Comparison of ENCODE assay signal across 8 mouse cellular contexts in genomic region chr7:100492391-100493116, GRCm38 (mm10). TPM values are rescaled to one million over a fixed set of nuclear protein-coding genes. Genes with fewer than 3 reads are reported as not detected.
DNase-seq lines count a peak whose midpoint lies in the region; ATAC-seq and TF ChIP-seq lines count a peak whose summit lies in the region.
"Had no signal": no experiment of that assay in that cellular context is flagged by ENCODE, and none has a peak within 500 bp of the region (broad histone marks: within the 10 kb centered on the region; RNA-seq: fewer than 3 reads in every experiment).

No protein-coding gene starts in this region.

- TF ChIP-seq CTCF in thymus, adult 2 months (IDR thresholded peaks at IDR 0.05; ENCODE audit: borderline replicate concordance, control insufficient read depth, extremely low read depth, insufficient read depth, low read length, poor library complexity), result no peak

- peak overlapping the region; percentile 42 for H3K27ac ChIP-seq in thymus, adult 2 months (ENCODE audit: control insufficient read depth, insufficient read depth, low read length)
- peak overlapping the region; percentile 46; the same call in 1 of the 2 replicates for H3K27ac ChIP-seq in embryonic facial prominence, embryonic 12.5 days

- no peaks in the 10 kb centered on the region for H3K9me3 ChIP-seq in embryonic facial prominence, embryonic 12.5 days

- H3K4me3 ChIP-seq in thymus, adult 2 months (ENCODE audit: control insufficient read depth, insufficient read depth, low read length), result peak overlapping the region; percentile 70
- peak overlapping the region; percentile 47 for H3K4me3 ChIP-seq in embryonic facial prominence, embryonic 12.5 days

- TF ChIP-seq POLR2A in thymus, adult 2 months (IDR thresholded peaks at IDR 0.05; ENCODE audit: control insufficient read depth, extremely low read depth, insufficient read depth, low read length, poor library complexity), result no peak

- peaks cover 16% of the 10 kb centered on the region for H3K36me3 ChIP-seq in thymus, adult 2 months (ENCODE audit: control insufficient read depth, insufficient read depth, low read length)
- H3K36me3 ChIP-seq in embryonic facial prominence, embryonic 12.5 days, result peaks cover 8% of the 10 kb centered on the region

- intact Hi-C loops in left cerebral cortex, postnatal 25 days (cut with DNase I), result no loop called here

- H3K4me2 ChIP-seq in embryonic facial prominence, embryonic 12.5 days (replicated peaks), result peak overlapping the region; percentile 95

- no peaks in the 10 kb centered on the region for H3K27me3 ChIP-seq in thymus, adult 2 months (ENCODE audit: control insufficient read depth, insufficient read depth, low read length)
- 0 out of 2 replicates have a peak, but pooled peaks cover 9% of the 10 kb centered on the region for H3K27me3 ChIP-seq in embryonic facial prominence, embryonic 12.5 days

- 0 out of 2 replicates have a peak, but pooled peaks have one; percentile 17 for ATAC-seq in embryonic facial prominence, embryonic 12.5 days (ENCODE audit: insufficient number of reproducible peaks, insufficient read depth, low FRiP score, low TSS enrichment)

- H3K9ac ChIP-seq in embryonic facial prominence, embryonic 12.5 days, result peak overlapping the region; percentile 60

- DNase-seq in thymus, adult 2 months, result peak; percentile 52
- no peak for DNase-seq in thymus, postnatal 0 days (ENCODE audit: low spot score)
- peak; percentile 67 for DNase-seq in induced T-regulatory cell, adult 2 months (ENCODE audit: low read depth)
- peak; percentile 47 to 86 for DNase-seq in lung, postnatal 4 days
- DNase-seq in thymus, postnatal 4 days, result peak; percentile 62
- DNase-seq in left cerebral cortex, postnatal 25 days (ENCODE audit: low spot score in 2 of 2), result no peak

- WGBS in thymus, adult 2 months, result 1% methylated on average over 36 of the region's 36 CpGs
- under 1% methylated on average over 35 of the region's 36 CpGs for WGBS in embryonic facial prominence, embryonic 12.5 days

- H3K4me1 ChIP-seq in thymus, adult 2 months (replicated peaks; ENCODE audit: control insufficient read depth, insufficient read depth, low read length), result peaks cover 32% of the 10 kb centered on the region
- peaks cover 47% of the 10 kb centered on the region for H3K4me1 ChIP-seq in embryonic facial prominence, embryonic 12.5 days

RNA-seq across cellular contexts. Expression of gene Ucp2, which starts 0.6 kb away (rescaled TPM):
- polyA plus RNA-seq in thymus, adult 2 months (2012; rRNA removed), result 1,120 and 1,396 TPM in 2 replicates
- 803 and 920 TPM in 2 replicates for polyA plus RNA-seq in thymus, postnatal 0 days (2015; fragmentation: Nextera tagmentation; extraction: Ambion mirVana)
- 130 and 164 TPM in 2 replicates for polyA plus RNA-seq in embryonic facial prominence, embryonic 12.5 days (2016; fragmentation: Nextera tagmentation; extraction: Ambion mirVana)
- 10 to 100 TPM; 77.1 to 78.9 TPM for total RNA-seq in left cerebral cortex, postnatal 25 days (2021)

RNA-seq across cellular contexts. Expression of gene Ucp3, which starts 19.8 kb away (rescaled TPM):
- 6.0 and 7.0 TPM in 2 replicates for polyA plus RNA-seq in thymus, adult 2 months (2012; rRNA removed)
- 0.12 and 0.14 TPM in 2 replicates for polyA plus RNA-seq in thymus, postnatal 0 days (2015; fragmentation: Nextera tagmentation; extraction: Ambion mirVana)
- not detected in 2 replicates for polyA plus RNA-seq in embryonic facial prominence, embryonic 12.5 days (2016; fragmentation: Nextera tagmentation; extraction: Ambion mirVana)
- total RNA-seq in left cerebral cortex, postnatal 25 days (2021), result 1 to 10 TPM; 2.4 to 2.5 TPM

RNA-seq across cellular contexts. Expression of gene Dnajb13, which starts 22.2 kb away (rescaled TPM):
- 2.2 and 3.0 TPM in 2 replicates for polyA plus RNA-seq in thymus, adult 2 months (2012; rRNA removed)
- 1.7 TPM in 2 replicates for polyA plus RNA-seq in thymus, postnatal 0 days (2015; fragmentation: Nextera tagmentation; extraction: Ambion mirVana)
- polyA plus RNA-seq in embryonic facial prominence, embryonic 12.5 days (2016; fragmentation: Nextera tagmentation; extraction: Ambion mirVana), result 0.14 and 0.19 TPM in 2 replicates
- total RNA-seq in left cerebral cortex, postnatal 25 days (2021), result under 1 TPM; 0.25 to 0.60 TPM
- total RNA-seq: heart, postnatal 10 days had no signal

RNA-seq across cellular contexts. Expression of gene Coa4, which starts 44.3 kb away (rescaled TPM):
- 9.1 and 10.1 TPM in 2 replicates for polyA plus RNA-seq in thymus, adult 2 months (2012; rRNA removed)
- 18.4 and 18.6 TPM in 2 replicates for polyA plus RNA-seq in thymus, postnatal 0 days (2015; fragmentation: Nextera tagmentation; extraction: Ambion mirVana)
- polyA plus RNA-seq in embryonic facial prominence, embryonic 12.5 days (2016; fragmentation: Nextera tagmentation; extraction: Ambion mirVana), result 14.9 and 15.7 TPM in 2 replicates
- total RNA-seq in left cerebral cortex, postnatal 25 days (2021), result 10 to 100 TPM; 10.2 to 11.2 TPM

Comparison
In these comparisons a context has a peak if more than half of its experiments do, and no peak if none do; other contexts are left out.
1. DNase-seq: peak in thymus, adult 2 months (single experiment), induced T-regulatory cell, adult 2 months (single experiment), lung, postnatal 4 days (2 of 2) and thymus, postnatal 4 days (single experiment); none in thymus, postnatal 0 days (single experiment) and left cerebral cortex, postnatal 25 days (0 of 2).